Mouse (Mus musculus) cerebellum, adult 18-20 months (tissue): ENCODE results near the gene Raet1e.
"Not testable (repeated sequence)": the region's sequence is repeated elsewhere in the genome, so short reads cannot be mapped to it uniquely, and the experiment has no call there.

Experiments used
- DNase-seq, 2 experiments: peaks; one replicate each; pipeline ENCODE4 v3.0.0; 2021

Gene Raet1e

DNA sequence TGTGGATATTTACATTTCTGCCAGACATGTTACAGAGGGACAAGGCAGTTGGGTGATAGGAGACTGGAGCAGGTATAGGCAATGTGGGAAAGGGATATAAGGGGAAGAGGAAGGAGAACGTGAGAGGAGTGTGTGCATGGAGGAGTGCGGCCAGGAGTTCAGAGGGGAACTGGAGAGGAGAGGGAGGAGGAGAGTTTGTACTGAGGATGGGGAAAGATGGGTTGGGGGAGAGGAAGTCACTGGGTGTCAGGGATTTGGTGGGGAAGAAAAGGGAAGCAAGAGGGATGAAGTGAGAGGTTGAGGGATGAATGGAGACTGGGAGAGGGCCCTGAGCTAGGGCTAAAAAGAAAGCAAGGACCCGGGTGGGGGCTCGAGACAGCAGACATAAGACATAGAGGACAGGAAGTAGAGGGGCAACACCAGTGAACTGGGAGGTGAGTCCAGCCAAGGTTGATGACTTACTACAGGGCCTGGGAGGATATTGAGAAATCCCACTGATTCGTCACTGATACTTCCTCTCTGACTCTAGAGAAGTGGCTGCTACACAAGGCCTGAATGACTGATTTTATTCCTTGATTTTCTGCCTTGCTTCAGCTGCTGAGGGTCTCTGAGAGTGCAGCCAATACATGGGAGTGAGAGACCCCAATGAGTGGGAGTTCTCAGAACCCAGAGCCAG, 7.1 kb downstream of the Raet1e start:
- DNase-seq = not testable (repeated sequence)

DNA sequence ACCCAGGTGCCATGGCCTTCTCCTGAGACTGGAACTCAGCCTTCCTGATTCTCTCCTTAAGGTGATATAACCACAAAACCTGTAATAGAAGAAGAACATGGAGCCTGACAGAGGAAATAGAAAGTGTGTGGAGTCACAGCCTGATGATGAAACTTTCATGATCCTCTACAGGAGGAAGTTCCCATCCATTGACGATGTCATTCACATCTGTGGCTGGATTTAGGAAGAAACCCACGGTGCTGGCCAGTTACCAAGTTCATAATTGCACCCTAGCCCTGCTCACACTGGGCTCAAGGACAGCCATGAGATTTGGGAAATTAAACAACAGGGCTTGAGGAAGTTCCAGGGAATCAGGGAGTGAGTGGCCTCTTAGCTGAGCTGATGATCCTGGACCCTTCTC, 7.7 kb downstream of the Raet1e start:
- DNase-seq = not testable (repeated sequence)

DNA sequence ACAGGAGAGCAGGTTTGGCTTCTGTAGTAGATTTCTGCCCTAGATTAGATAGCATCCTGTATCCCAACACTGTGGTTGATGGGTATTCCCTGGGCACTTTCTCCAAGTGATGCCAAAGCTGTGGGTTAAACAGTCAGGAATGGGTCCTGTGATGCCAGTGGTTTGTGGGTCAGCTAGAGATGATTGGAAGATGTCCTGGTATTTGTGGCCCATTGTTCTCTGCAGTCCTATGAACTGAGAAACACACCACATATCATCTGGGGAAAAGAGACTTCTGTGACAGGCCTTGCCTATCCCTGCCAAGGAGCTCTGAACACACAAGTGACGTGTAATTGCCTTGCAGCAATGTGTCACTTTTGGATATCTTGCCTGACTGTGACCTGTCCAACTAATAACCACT, 8.7 kb downstream of the Raet1e start:
- DNase-seq = not testable (repeated sequence)

DNA sequence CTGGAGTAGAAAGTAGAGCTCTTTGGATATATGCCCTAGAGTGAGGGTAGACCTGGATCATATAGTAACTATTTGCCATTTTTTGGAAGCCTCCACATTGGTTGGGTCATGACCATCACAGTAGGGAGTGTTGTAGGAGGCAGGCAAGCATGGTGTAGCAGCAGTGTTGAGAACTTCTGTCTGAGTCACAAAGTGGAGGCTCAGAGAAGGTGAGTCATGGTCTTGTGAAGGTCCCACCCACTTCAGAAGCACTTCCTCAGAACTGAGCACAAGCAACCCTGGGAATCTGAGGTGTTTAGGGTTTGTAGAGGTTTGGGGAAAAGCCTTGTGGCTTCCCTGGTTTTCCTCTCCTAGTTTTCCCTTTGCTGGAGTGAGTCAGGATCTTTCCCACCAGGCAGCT, 10.7 kb downstream of the Raet1e start:
- DNase-seq = not testable (repeated sequence)

DNA sequence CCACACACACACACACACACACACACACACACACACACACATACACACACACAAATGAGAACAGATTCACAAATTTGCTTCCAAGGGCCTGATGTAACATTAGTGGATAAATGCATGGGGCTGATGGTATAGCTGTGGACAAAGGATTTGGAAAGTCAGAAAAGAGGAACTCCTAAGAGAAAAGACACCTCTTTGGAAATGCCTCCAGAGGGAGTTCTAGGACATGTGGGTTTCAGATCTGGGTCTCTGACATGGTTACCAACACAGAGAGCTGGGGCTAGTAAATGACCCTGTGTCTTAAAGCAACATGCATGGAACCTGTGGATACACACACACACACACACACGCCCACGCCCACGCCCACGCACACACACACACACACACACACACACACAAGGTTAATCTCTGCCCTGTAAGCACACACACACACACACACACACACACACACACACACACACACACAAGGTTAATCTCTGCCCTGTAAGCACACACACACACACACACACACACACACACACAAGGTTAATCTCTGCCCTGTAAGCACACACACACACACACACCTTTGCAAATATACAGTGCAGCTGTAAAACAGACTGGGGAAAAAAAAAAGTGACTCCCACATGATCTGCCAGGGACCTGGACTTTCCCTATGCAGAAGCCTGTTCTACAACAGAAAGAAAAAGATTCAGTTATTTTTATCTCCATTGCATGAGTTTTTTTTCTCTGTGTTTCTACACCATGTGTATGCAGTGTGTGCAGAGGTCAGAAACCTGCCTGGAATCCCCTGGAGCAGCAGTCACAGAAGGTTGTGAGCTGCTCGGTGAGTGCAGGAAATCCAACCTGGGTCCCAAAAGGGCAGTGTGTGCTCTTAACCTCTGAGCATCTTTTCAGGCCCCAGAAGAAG, 14.3 kb downstream of the Raet1e start:
- not testable (repeated sequence) for DNase-seq

DNA sequence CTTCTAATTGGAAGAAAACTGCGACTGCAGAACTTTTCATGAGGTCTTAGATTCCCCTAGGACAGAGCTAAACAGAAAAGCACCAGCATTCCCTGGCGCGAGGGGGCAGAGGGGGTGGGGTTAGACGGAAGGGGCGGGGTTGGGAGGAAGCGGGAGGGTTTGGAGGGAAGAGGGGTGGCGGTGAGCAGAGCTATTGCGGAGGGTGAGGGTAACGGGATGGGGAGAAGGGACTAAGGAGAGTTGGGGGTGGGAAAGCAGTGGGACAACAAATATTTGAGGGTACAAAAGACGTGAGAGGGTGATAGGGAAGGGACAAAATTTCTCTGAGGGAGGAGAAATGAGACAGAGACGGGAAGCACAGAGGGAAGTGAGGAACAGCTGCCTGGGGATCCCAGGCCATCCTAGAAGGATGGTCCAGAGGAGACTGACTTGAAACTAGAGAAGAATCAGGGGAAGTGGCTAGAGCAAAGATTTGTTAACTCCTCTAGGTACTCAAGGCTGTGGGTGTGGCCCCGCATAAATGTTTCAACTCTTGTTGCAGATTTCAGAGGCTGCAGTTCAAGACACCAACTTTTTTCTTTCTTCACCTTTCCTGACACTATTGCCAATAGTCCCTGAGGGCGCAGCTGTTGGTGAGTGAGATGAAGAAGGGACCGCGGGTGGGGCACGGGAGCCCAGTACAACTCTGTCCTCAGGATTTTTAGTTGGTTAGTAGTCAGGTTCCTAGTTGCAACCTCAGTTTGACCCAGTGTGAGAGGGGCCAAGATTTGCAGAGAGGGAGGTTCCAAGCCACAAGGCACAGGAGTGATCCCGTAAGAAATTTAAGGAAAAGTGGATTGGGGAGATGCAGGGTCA, 15.2 kb downstream of the Raet1e start:
- DNase-seq = not testable (repeated sequence)

DNA sequence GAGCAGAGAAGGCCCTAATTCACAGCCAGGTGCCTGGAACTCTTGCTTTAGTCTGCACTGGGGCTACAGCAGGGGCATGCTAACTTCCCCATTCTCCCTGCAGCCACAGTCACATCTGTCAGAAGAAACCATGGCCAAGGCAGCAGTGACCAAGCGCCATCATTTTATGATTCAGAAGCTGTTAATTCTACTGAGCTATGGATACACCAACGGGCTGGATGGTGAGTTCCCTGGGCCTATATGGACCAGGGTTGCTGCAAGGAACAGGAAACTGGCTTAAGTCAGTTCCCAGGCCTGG, 15.8 kb downstream of the Raet1e start:
- DNase-seq = not testable (repeated sequence)

DNA sequence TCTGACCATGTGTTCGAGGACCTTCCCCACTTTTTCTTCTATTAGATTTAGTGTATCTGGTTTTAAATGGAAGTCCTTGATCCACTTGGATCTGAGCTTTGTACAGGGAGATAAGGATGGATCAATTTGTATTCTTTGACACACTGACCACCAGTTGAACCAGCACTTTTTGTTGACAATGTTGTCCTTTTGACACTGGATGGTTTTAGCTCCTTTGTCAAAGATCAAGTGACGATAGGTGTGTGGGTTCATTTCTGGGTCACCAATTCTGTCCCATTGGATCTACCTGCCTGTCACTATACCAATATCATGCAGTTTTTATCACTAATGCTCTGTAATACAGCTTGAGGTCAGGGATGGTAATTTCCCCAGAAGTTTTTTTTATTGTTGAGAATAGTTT, 18.1 kb downstream of the Raet1e start:
- not testable (repeated sequence) for DNase-seq

DNA sequence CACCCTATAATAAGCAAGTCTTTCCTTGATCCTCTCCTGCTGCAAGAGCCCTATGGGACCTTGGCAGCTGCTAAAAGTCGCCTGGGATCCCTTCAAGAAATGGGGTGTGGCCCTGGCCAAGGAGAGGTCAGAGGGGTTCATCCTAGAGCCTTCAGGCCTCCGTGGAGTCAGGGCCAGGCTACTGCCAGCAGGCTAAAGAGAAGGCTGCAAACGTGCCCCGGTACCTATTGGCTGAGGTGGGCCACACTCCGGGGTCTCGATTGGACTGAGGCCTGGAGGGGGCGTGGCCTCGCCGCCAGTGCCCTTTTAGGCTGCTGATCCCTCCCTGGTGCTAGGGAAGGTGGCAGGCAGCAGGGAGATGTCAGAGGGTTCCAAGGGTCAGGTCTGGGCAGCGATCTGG, 32.7 kb downstream of the Raet1e start:
- not testable (repeated sequence) for DNase-seq

DNA sequence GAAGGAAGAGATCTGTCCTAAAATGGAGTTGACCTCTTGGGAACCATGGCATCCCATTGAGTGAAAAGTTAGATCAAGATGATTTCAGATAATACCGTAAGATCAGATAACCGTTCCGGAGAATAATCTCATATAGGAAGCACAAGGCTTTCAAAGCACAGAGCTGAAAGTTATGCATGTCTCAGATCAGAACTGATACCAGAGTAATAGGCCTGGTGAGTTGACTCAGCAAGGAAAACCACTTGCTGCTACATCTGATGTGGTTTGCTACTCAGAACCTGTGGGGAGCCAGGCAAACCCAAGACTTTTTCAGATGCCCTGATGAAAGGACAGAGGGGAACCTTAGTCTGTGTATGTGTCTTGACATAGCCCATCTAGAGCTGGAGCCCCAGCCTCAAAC, 43.0 kb downstream of the Raet1e start:
- not testable (repeated sequence) for DNase-seq

DNA sequence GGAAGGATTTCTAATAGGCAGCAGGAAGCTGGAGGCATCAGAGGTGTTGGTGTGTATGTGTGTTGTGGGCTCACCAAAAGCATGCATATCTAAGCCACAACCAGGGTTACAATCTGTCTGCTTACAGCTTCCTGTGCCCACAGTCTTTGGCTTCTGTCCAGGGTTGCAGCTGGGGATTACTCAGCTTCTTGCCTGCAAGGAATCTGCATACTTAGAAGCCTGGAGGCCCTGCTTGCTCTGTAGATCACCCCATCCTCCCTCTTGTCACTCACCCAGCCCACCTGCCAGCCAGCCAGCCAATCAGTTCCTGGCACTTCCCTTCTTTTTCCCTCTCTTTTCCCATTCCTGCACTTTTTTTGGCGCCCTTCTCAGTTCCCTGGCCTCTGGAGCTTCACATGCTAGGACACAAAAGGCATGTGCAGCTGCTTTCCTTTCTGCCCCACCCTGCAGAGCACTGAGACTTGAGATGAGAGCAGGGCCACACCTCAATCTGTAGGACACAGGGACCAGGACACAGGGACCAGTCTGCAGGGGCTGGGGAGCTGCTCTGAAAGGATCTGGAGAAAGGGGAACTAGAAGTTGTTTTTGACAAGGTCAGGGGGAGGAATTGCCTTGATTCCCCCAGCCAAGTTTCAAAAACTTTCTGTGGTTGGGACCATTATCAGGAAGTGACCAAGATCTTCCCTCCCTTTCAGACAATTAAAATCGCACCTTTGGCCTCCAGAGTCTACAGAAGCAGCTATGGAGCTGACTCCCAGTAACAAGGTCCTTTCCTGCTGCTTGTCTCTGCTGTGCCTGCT, 44.6 kb downstream of the Raet1e start:
- DNase-seq = not testable (repeated sequence)

DNA sequence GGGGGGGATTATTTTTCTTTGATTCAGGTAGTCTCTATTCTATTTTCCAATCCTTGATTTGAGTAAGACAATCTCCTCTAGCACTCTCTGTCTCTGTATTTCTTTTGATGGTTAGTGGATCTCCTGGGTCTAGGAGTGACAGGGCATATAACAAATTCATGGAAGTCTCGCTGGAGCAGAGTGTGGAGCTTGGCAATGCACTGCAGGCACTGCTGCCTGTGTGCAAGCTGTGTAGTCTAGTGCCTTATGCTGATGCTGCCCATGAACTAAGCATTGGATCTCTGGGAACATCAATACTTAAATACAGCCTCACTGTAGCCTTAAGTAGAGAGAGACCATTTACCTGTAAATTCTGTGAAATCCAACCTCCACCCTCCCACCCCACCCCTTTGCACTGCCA, 48.1 kb downstream of the Raet1e start:
- not testable (repeated sequence) for DNase-seq

DNA sequence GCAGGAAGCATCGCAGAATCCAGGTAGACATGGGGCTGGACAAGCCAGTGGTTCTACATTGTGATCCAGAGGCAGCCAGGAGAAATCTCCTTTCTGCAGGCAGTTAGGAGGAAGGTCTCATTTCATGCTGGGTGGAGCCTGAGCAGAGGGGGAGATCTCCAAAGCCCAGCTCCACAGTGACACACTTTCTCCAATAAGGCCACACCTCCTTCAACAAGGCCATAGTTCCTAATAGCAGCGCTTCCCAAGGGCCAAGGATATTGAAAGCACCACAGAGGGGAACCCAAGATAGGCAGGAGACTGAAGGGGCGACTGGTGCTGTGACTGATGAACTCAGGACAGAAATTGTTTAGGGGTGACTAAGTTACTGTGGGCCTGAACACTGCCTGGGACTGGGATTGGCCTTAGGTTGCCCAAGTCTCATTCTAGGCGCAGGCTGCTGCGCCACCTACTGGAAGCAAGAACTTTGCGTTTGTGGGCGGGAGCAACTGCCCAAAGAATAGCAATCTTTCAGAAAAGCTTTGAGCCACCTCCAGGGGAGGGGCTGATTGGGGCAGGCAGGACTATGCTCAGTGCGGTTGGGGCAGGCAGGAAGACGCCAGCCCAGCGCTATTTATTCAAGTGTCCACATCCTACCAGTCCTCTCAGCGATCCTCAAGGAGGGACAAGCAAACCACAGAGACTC, 53.8 kb downstream of the Raet1e start:
- DNase-seq = peak; percentile 3 to 14

DNA sequence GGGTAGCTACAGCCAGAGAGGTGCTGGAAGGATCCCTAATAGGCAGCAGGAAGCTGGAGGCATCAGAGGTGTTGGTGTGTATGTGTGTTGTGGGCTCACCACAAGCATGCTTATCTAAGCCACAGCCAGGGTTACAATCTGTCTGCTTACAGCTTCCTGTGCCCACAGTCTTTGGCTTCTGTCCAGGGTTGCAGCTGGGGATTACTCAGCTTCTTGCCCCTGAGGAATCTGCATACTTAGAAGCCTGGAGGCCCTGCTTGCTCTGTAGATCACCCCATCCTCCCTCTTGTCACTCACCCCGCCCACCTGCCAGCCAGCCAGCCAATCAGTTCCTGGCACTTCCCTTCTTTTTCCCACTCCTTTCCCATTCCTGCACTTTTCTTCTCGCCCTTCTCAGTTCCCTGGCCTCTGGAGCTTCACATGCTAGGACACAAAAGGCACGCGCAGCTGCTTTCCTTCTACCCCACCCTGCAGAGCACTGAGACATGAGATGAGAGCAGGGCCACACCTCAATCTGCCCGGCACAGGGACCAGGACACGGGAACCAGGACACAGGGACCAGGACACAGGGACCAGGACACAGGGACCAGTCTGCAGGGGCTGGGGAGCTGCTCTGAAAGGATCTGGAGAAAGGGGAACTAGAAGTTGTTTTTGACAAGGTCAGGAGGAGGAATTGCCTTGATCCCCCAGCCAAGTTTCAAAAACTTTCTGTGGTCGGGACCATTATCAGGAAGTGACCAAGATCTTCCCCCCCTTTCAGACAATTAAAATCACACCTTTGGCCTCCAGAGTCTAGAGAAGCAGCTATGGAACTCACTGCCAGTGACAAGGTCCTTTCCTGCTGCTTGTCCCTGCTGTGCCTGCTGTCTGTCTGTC, 65.3 kb downstream of the Raet1e start:
- not testable (repeated sequence) for DNase-seq

DNA sequence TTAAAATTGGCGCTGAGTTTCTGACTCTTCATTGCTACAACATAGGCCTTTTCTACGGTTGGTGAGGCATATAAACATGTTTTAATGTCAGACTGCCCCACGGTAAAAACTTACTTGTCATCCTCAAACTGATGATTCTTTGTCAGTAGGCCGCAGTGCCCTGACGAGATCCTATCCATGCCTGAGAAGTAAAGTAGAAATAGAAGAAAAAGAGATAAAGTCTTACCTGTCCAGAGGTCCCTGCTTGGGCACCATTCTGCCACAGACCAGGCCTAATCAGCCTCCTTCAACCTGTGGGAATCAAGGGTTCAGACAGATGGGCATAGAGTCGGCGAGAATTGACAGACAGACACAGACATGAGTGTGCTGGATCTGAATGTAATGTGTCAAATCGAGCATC, 106.7 kb downstream of the Raet1e start:
- no peak for DNase-seq

DNA sequence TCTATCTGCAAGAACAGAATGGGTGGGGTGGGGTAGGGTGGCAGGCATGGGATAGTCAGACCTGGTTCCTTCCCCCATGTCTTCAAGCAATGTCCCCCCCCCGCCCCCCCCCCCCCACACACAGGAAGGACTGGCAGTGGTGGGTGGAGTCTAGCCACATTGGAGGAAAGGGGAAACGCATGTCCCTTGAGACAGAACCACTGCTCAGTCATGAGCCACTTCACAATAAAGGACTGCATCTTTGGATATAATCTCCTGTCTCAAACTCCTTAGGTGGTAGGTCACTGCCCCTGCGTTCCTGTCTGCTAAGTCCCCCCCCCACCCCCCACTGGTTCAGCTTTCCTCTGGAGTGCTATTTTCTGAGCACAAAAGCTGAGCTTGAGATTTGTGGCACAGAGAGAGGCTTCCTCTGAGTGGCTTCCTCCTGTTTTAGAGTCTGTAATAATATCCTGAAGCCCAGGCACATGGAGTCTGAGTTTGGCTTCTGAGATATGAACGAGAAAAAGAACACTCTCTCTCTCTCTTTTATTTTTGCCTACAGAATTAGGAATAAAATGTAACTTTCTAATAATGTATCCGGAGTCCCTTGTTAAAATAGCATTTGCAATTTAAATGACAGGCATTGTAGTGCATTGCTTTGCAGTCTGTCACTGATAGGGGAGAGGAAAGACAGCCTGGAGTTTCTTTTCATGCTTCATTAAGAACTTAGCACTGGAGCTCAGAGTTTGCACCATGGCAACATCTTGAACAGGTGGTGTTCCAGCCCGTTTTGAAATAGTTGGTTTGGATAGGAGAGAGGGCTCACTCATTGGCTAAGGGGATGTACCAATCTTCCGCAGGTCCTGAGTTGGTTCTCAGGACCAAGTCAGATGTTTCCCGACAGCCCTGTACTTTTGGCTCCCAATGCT, 112.8 kb downstream of the Raet1e start:
- not testable (repeated sequence) for DNase-seq

DNA sequence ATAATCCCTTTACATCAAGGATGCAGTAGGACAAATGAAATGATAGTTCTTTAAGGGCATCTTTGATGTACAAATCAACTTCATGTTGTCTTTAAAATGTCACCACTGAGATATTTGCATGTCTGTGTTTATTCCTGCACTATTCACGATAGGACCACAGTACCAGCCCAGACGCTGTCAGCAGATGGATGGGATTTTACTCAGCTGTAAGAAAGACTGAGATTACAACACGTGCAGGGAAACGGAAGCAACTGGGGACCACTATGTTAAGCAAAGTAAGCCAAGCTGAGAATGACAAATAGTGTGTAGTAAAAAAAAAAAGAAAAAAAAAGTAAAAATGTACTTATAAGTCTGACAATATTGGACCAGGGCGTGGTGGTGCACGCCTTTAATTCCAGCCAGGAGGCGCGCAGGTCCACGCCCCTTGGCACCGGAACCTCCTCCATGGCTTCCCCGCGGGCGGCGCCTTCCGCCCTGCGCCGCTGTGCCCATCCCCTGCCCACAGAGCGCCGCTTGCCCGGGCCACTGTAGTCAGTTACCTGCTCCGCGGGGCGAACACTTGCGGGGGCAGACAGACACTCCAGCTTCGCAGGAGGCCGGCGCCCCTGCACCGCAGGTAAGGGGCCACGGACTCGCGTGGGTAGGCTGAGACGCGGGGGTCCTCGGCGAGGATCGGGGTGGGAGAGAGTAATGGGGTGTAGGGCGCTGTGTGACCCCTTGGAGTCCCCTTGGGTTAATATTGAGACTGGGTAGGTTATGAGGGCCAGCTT, 114.7 kb downstream of the Raet1e start:
- not testable (repeated sequence) for DNase-seq

DNA sequence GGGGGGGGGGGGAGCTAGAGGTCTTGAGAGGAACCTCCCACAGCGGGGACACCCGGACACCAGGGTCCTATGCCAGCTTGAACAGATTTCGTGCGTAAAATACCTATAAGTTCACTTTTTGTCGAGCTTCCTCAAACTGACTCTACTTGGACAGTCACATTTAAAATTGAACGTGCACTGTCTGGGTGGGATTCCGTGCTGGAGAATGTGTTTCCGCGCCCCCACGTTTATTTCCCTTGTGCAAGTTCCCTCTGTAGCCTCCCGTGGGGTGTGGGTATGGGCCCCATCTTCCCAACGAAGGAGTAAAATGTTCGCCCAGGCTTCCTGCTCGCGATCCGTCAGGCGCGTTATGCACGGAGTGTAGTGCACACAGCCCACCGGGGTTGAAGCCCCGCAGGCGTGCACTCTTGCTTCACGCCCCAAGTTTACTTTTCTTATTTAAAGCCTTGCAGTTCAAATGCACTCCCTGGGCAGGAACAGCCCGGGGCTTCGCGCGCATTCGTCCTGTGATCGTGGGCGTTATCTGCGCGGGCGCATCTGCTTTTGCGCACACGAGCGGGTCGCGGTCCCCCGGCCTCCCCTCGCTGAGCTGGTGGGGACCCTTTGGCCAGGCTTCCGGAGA, 115.4 kb downstream of the Raet1e start:
- DNase-seq = no peak
